Mouse (Mus musculus): ENCODE measurements around the gene Ubap1l. TPM values are rescaled to one million over a fixed set of nuclear protein-coding genes. Genes with fewer than 3 reads are reported as not detected.

Ubap1l gene
- total RNA-seq, 2 experiments from 2014 or later: not detected

- ATAC-seq (replicated peaks; ENCODE audit: poor library complexity): no peak
These were observed 47.0 kb downstream of the Ubap1l start for GRCm38 (mm10) chr9:65407861-65408260.

- ATAC-seq (replicated peaks; ENCODE audit: poor library complexity): no peak
These were observed 48.0 kb downstream of the Ubap1l start for GRCm38 (mm10) chr9:65408871-65409295.

- no peak for ATAC-seq (replicated peaks; ENCODE audit: poor library complexity)
These were observed 49.5 kb downstream of the Ubap1l start for GRCm38 (mm10) chr9:65410378-65410777.

GRCm38 (mm10) chr9:65411326-65411725 is 50.5 kb downstream of the Ubap1l start:
- ATAC-seq (replicated peaks; ENCODE audit: poor library complexity): no peak

- no peak for ATAC-seq (replicated peaks; ENCODE audit: poor library complexity)
These were observed 56.9 kb downstream of the Ubap1l start for GRCm38 (mm10) chr9:65417738-65418137.

- no peak for ATAC-seq (replicated peaks; ENCODE audit: poor library complexity)
These were observed 58.8 kb downstream of the Ubap1l start for GRCm38 (mm10) chr9:65419633-65420032.

GRCm38 (mm10) chr9:65422760-65423501 is 62.1 kb downstream of the Ubap1l start, which contains the start of gene Slc51b:
TSS of gene Slc51b (minus strand) at chr9:65422955.
- no peak for ATAC-seq (replicated peaks; ENCODE audit: poor library complexity)

GRCm38 (mm10) chr9:65424393-65424792 is 63.6 kb downstream of the Ubap1l start:
- ATAC-seq (replicated peaks; ENCODE audit: poor library complexity): peak; percentile 57

GRCm38 (mm10) chr9:65427511-65427910 is 66.7 kb downstream of the Ubap1l start:
- no peak for ATAC-seq (replicated peaks; ENCODE audit: poor library complexity)

- no peak for ATAC-seq (replicated peaks; ENCODE audit: poor library complexity)
These were observed 67.2 kb downstream of the Ubap1l start for GRCm38 (mm10) chr9:65428003-65428402.

Other genes starting within 250 kb of the Ubap1l start
- gene Igdcc3, start 219.9 kb upstream of the Ubap1l start, total RNA-seq (2015): not detected in 2 replicates
- not detected in 2 replicates for gene Igdcc3, start 219.9 kb upstream of the Ubap1l start, total RNA-seq (2017)
- gene Parp16, start 165.7 kb upstream of the Ubap1l start, total RNA-seq (2015): 3.2 and 3.3 TPM in 2 replicates
- gene Parp16, start 165.7 kb upstream of the Ubap1l start, total RNA-seq (2017): 2.8 and 3.1 TPM in 2 replicates
- not detected in 2 replicates for gene Cilp, start 95.9 kb upstream of the Ubap1l start, total RNA-seq (2015)
- gene Cilp, start 95.9 kb upstream of the Ubap1l start, total RNA-seq (2017): not detected in 2 replicates
- gene Clpx, start 66.8 kb upstream of the Ubap1l start, total RNA-seq (2015): 24.8 and 26.4 TPM in 2 replicates
- 46.6 and 51.4 TPM in 2 replicates for gene Clpx, start 66.8 kb upstream of the Ubap1l start, total RNA-seq (2017)
- gene Pdcd7, start 14.9 kb upstream of the Ubap1l start, total RNA-seq (2015): 16.8 and 20.1 TPM in 2 replicates
- gene Pdcd7, start 14.9 kb upstream of the Ubap1l start, total RNA-seq (2017): 18.2 and 28.5 TPM in 2 replicates
- 0.10 TPM in 1 of 2 replicates, not detected in the other for gene Kbtbd13, start 30.6 kb downstream of the Ubap1l start, total RNA-seq (2015)
- gene Kbtbd13, start 30.6 kb downstream of the Ubap1l start, total RNA-seq (2017): 0.17 and 0.37 TPM in 2 replicates
- gene Rasl12, start 37.5 kb downstream of the Ubap1l start, total RNA-seq (2015): not detected in 2 replicates
- gene Rasl12, start 37.5 kb downstream of the Ubap1l start, total RNA-seq (2017): not detected in 2 replicates
- not detected in 2 replicates for gene Slc51b, start 61.9 kb downstream of the Ubap1l start, total RNA-seq (2015)
- gene Slc51b, start 61.9 kb downstream of the Ubap1l start, total RNA-seq (2017): not detected in 2 replicates
- 26.6 and 27.2 TPM in 2 replicates for gene Mtfmt, start 74.7 kb downstream of the Ubap1l start, total RNA-seq (2015)
- gene Mtfmt, start 74.7 kb downstream of the Ubap1l start, total RNA-seq (2017): 16.4 and 19.5 TPM in 2 replicates
- gene Spg21, start 99.9 kb downstream of the Ubap1l start, total RNA-seq (2015): 56.3 and 57.2 TPM in 2 replicates
- gene Spg21, start 99.9 kb downstream of the Ubap1l start, total RNA-seq (2017): 62.7 and 75.8 TPM in 2 replicates
- not detected in 2 replicates for gene Ankdd1a, start 159.2 kb downstream of the Ubap1l start, total RNA-seq (2015)
- gene Ankdd1a, start 159.2 kb downstream of the Ubap1l start, total RNA-seq (2017): not detected in 2 replicates
- gene Plekho2, start 219.0 kb downstream of the Ubap1l start, total RNA-seq (2015): 17.9 and 19.0 TPM in 2 replicates
- gene Plekho2, start 219.0 kb downstream of the Ubap1l start, total RNA-seq (2017): 12.8 and 15.3 TPM in 2 replicates
- gene Pif1, start 226.1 kb downstream of the Ubap1l start, total RNA-seq (2015): 8.1 and 8.4 TPM in 2 replicates
- 12.0 and 14.5 TPM in 2 replicates for gene Pif1, start 226.1 kb downstream of the Ubap1l start, total RNA-seq (2017)